Mouse (Mus musculus) spleen, postnatal 14 days (tissue): ENCODE measurements around the gene Slc39a11.

ENCODE experiments used
- DNase-seq, 2 experiments: peaks; one replicate each; pipeline ENCODE4 v3.0.0; 2021 to 2022; ENCODE audit warnings: low spot score in 2 of 2

Gene Slc39a11

DNA sequence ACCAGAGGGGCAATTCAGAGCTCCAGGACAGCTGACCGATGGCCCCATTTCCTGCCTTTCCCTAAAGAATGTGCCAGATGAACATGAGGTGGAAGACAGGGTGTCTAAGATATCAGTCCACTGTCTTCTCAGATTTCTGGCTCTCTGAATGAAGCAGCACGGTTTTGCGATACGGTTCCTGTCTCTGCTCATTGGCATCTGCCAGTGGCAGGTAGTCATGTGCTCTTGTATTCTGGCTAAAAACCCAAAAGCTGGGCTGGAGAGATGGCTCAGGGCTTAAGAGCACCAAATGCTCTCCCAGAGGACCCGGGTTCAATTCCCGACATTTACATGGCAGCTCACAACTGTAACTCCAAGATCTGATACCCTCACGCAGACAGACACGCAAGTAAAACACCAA lies 108.8 kb downstream of the Slc39a11 start:
- DNase-seq: no peak

GRCm38 (mm10) chr11:113539502-113540209 lies 110.2 kb downstream of the Slc39a11 start:
- no peak for DNase-seq

GRCm38 (mm10) chr11:113539079-113539478 lies 110.8 kb downstream of the Slc39a11 start:
- DNase-seq: no peak

DNA sequence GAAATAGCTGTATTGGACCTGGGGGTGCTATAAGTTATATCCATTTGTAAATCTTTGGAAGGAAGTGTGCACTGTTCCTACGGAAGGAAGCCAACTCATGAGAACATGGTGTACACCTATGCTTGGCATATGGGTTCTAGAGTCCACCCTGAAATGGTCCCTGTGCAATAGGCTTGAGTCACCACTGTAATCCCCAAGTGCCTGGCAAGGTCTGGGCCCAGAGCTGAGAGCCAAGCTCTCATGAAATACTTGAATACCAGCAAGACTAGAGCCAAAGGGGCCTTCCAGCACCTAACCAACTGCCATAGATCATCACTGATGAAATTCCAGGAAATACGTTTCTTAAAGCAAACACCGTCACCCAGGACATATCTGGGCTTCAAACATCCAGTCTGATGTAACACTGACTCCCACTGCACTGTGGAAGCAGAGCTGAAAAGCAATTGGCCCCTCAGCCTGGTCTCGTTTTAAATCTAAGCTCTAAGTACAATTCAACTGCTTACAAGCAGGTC lies 111.4 kb downstream of the Slc39a11 start:
- no peak for DNase-seq

DNA sequence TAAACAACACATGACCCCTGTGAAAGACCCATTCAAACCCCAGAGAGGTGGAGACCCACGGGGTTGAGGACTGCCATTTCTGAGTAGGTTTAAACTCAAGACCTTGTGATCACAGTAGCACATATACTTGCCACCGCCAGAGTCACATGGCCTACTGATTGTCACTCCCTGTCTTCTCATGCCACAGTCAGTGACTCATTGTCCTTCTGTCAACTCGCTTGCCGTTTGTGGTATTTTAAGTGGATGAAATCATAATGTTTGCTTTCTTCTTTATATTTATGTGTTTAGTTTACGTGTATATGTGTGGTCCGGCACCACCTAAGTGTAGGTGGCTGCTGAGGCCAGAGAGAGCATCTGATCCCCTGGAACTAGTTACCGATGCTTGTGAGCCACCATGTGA lies 112.2 kb downstream of the Slc39a11 start:
- no peak for DNase-seq

DNA sequence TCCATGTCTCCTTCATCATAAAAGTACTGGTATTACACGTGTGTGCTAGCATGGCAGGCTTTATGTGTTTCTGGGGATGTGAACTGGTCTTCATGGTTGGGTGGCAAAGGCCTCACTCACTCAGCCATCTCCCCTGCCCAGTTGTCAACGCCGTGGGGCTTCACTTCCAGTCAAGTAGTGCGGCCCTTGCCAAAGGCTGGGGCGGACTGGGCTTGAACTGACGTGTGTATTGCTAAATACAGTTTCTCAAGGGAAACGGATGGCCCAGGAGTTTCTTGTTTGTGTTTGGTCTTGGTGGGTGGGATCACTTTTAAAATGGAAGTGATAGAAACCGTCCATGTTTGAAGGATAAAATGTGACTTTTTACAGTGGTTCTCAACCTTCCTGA lies 112.7 kb downstream of the Slc39a11 start:
- DNase-seq: no peak

- no peak for DNase-seq
Measured at GRCm38 (mm10) chr11:113536308-113537198, 113.3 kb downstream of the Slc39a11 start.

- DNase-seq: no peak
Measured at GRCm38 (mm10) chr11:113534341-113534740, 115.5 kb downstream of the Slc39a11 start.

DNA sequence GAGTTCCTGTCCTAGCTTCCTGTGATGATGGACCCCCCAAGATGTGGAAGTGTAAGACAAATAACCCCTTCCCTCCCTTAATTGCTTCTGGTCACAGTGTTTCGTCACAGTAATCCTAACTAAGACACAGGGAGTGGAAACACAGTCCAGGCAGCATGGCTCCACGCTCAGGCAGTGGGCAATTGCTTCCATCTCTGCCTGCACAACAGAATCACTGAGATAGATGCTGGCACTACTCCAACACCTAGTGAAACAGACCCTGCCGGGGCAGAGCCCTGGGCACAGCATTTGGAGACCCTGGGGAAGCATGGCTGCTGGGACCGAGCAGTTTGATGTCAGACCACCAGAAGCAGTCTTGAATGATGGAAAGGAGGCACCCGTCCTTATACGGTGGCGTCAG lies 115.9 kb downstream of the Slc39a11 start:
- DNase-seq: no peak

- DNase-seq: no peak
Measured at GRCm38 (mm10) chr11:113528391-113528790, 121.5 kb downstream of the Slc39a11 start.

DNA sequence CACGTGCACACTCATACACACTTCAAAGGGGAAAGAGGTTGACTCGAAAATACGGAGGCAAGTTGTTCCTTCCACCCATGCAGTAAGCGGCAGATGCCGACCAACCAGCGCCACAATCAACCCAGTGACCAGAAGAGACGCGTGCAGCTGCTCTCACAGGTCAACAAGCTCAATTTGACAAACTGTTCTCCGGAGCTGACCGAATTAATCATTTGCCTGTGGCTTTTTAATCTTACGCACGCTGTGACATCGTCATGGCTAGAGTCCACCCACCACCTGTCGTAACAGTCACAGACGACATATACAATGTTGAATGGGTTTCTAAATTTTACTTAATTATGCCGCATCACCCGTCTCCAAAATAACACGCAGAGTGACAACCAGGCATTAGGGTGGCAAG lies 124.1 kb downstream of the Slc39a11 start:
- no peak for DNase-seq

GRCm38 (mm10) chr11:113522726-113523125 lies 127.2 kb downstream of the Slc39a11 start:
- DNase-seq: no peak

GRCm38 (mm10) chr11:113521469-113522190 lies 128.2 kb downstream of the Slc39a11 start:
- DNase-seq: no peak

DNA sequence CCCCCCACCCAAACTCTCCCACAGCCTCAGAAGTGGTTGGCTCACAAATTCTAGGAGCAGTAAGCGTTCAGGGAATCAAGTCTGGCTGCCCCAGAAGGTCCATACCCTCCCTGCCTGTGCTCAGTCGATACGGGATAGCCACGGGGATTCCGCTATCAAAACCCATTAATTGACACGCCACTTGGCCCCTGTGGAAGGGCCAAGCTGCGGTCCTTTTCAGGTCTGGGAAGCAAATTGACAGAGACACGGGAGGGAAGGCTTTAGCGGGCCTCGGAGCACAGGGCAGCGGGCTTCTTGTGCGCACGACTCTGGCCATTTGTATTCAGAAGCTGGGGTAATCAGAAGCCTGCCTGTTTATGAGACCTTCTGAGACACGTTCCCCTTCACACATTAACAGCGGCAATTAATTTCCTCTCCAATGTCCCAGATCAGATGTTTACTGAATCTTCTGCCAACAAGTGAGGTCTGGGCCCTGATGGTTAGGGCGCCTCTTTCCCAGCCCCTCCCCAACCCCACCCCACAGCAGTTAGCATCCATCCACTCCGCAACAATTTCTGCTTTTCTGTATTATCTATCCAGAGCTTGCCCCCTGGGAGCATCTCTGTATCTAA lies 128.9 kb downstream of the Slc39a11 start:
- DNase-seq: no peak

GRCm38 (mm10) chr11:113520373-113520772 lies 129.5 kb downstream of the Slc39a11 start:
- DNase-seq: no peak

- DNase-seq: no peak
Measured at GRCm38 (mm10) chr11:113519973-113520372, 129.9 kb downstream of the Slc39a11 start.

- no peak for DNase-seq
Measured at GRCm38 (mm10) chr11:113518176-113518575, 131.7 kb downstream of the Slc39a11 start.

DNA sequence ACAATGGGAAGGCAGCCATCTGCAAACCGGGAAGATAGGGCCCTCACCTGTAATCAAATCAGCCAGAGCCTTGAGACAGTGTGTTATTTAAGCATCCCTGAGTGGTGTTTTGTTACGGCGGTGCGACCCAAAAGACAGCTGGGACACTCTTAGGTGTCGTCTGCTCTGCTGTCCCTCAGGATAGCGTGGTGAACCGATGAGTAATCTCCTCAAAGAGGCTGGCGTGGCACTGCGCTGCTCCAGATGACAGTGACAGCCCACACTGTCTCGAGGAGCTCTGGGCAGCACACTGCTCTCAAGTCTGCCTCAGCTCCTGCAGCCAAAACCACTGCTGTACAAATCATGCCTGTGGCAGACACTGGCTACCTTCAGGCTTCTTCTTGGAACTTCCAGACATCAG lies 133.7 kb downstream of the Slc39a11 start:
- DNase-seq: no peak

DNA sequence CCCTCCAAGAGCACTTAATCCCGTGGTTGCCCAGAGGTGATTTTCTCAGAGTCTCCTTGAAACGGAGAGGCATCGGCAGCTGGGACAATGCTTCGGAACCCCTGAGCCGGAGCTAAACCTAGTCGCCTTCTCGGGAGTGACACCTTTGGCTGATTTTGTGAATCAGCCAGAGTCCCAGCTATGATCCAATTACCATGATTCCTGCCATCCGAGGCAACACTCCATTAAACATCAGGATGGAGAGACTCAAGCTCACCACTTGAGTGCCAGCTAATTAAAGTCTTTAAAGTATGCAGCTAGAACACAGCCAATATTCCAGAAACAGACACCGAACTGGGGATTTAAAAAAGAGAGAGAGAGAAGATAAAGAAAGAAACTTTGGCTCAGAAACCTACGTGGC lies 136.9 kb downstream of the Slc39a11 start:
- no peak for DNase-seq

GRCm38 (mm10) chr11:113512150-113512549 lies 137.7 kb downstream of the Slc39a11 start:
- no peak for DNase-seq

DNA sequence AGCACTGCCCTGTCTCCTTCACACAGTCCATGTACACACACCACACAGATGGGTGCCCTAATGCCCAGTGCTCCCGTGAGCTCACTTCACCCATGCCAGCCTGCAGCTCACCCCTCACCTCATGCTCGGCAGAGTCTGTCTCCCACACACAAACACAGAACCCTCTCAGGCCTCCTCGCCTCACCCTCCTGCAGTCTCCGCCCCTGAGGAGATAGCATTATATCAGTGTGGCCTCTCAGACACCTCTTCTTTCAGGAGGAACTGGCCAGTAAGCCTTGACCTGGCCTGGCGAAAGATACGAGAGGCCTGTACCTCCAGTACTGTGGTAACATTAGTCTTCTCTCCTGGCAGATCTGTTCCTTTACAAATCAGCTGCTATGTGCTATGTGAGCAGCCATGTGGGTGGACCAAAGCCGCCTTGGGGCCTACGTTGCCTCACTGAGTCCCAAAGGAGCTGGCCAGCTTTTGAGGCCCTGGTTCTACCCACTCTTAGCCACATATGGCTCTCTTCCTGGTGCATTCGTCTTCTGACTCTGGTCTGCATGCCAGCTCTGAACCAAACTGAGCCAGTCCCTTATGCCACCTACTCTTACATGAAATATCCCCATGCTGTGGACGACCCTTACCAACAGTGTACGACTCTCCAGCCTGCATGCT lies 138.8 kb downstream of the Slc39a11 start:
- DNase-seq: no peak
